Mouse (Mus musculus) lung, adult 2 months (tissue): ENCODE results near the gene Tex46.

Experiments
- CTCF ChIP-seq: fragments of 200-500 bp; IDR thresholded peaks from 2 replicates; pipeline ENCODE4 v1.5.1; 2011; ENCODE audit warnings: mild to moderate bottlenecking, low read length, control low read depth; ENCODE audit not compliant: insufficient read depth
- POLR2A ChIP-seq: fragments of 200-500 bp; IDR thresholded peaks from 2 replicates; pipeline ENCODE4 v1.6.1; 2011; ENCODE audit warnings: low read depth, mild to moderate bottlenecking, control low read depth, low read length, borderline replicate concordance; ENCODE audit errors: extremely low read depth

- TF ChIP-seq POLR2A, result no peak
- no peak for TF ChIP-seq CTCF
These were observed 25.8 kb downstream of the Tex46 start for GRCm38 (mm10) chr4:136635995-136636394.
